Mouse (Mus musculus): ENCODE data around the gene Dhrs1. TPM values are rescaled to one million over a fixed set of nuclear protein-coding genes. Genes with fewer than 3 reads are reported as not detected.
"Not testable (repeated sequence)": the region's sequence is repeated elsewhere in the genome, so short reads cannot be mapped to it uniquely, and the experiment has no call there.

The Dhrs1 gene
- polyA plus RNA-seq, 1 experiment from 2014 or later = 87.3 TPM

- peak; percentile 23 for ATAC-seq
- CTCF ChIA-PET = no interaction called here
- TF ChIP-seq CTCF (IDR thresholded peaks at IDR 0.05) = no peak
- peaks cover 4% of the 10 kb centered on the region for H3K27me3 ChIP-seq
- POLR2A ChIA-PET = no interaction called here
- no peak for DNase-seq (ENCODE audit: low read depth, low spot score)
- in situ Hi-C loops (cut with MboI; ENCODE audit: low pct_unique_long_range_greater_than_20kb) = no loop called here
Measured at GRCm38 (mm10) chr14:55763166-55763565, 17.7 kb upstream of the Dhrs1 start.

GRCm38 (mm10) chr14:55762001-55762821, 16.7 kb upstream of the Dhrs1 start:
- no peak for TF ChIP-seq CTCF (IDR thresholded peaks at IDR 0.05)
- DNase-seq (ENCODE audit: low read depth, low spot score) (no peak), ATAC-seq (no peak)
- in situ Hi-C loops (cut with MboI; ENCODE audit: low pct_unique_long_range_greater_than_20kb) = no loop called here
- POLR2A ChIA-PET = no interaction called here
- CTCF ChIA-PET = no interaction called here
- H3K27me3 ChIP-seq = no peaks in the 10 kb centered on the region

GRCm38 (mm10) chr14:55761163-55761562, 15.7 kb upstream of the Dhrs1 start, which contains the start of gene Ltb4r2:
TSS of gene Ltb4r2 (plus strand) at chr14:55761428.
- in situ Hi-C loops (cut with MboI; ENCODE audit: low pct_unique_long_range_greater_than_20kb) = no loop called here
- ATAC-seq (no peak), DNase-seq (ENCODE audit: low read depth, low spot score) (no peak)
- no peaks in the 10 kb centered on the region for H3K27me3 ChIP-seq
- CTCF ChIA-PET = interaction anchor here (0.8 to 1.9 kb wide), 3 partner anchors 10 to 77 kb away, joined by 3 to 5 read pairs (median 3); no protein-coding TSS in a partner anchor
- POLR2A ChIA-PET = no interaction called here
- no peak for TF ChIP-seq CTCF (IDR thresholded peaks at IDR 0.05)

GRCm38 (mm10) chr14:55760156-55760555, 14.7 kb upstream of the Dhrs1 start:
- ATAC-seq; H3K27me3 ChIP-seq; DNase-seq (ENCODE audit: low read depth, low spot score); in situ Hi-C loops (cut with MboI; ENCODE audit: low pct_unique_long_range_greater_than_20kb): not testable (repeated sequence)
- POLR2A ChIA-PET = interaction anchor here (0.7 kb wide), 1 partner anchor 94 kb away, joined by 3 read pairs; no protein-coding TSS in a partner anchor
- CTCF ChIA-PET = interaction anchor here (0.6 to 1.9 kb wide), 4 partner anchors 16 to 76 kb away, joined by 3 to 5 read pairs (median 3); no protein-coding TSS in a partner anchor

GRCm38 (mm10) chr14:55758363-55758784, 12.9 kb upstream of the Dhrs1 start, which contains the start of gene Cideb:
TSS of gene Cideb (minus strand) at chr14:55758458.
- no peak for TF ChIP-seq CTCF (IDR thresholded peaks at IDR 0.05)
- H3K27me3 ChIP-seq = no peaks in the 10 kb centered on the region
- DNase-seq (ENCODE audit: low read depth, low spot score) (no peak), ATAC-seq (peak; percentile 59)
- CTCF ChIA-PET = interaction anchor here (1.0 kb wide), 1 partner anchor 14 kb away, joined by 3 read pairs; no protein-coding TSS in a partner anchor
- in situ Hi-C loops (cut with MboI; ENCODE audit: low pct_unique_long_range_greater_than_20kb) = no loop called here
- POLR2A ChIA-PET = no interaction called here

- DNase-seq (ENCODE audit: low read depth, low spot score) (no peak), ATAC-seq (no peak)
- in situ Hi-C loops (cut with MboI; ENCODE audit: low pct_unique_long_range_greater_than_20kb) = no loop called here
- ChIA-PET POLR2A (no interaction called here), CTCF (interaction anchor here (1.0 to 1.6 kb wide), 2 partner anchors 9 to 13 kb away, joined by 3 read pairs; no protein-coding TSS in a partner anchor)
- TF ChIP-seq CTCF (IDR thresholded peaks at IDR 0.05) = no peak
- H3K27me3 ChIP-seq = no peaks in the 10 kb centered on the region
Measured at GRCm38 (mm10) chr14:55757566-55757965, 12.1 kb upstream of the Dhrs1 start.

GRCm38 (mm10) chr14:55747051-55747847, 1.8 kb upstream of the Dhrs1 start:
- no peaks in the 10 kb centered on the region for H3K27me3 ChIP-seq
- no peak for TF ChIP-seq CTCF (IDR thresholded peaks at IDR 0.05)
- POLR2A ChIA-PET = no interaction called here
- CTCF ChIA-PET = interaction anchor here (8.2 kb wide), 1 partner anchor 64 kb away, joined by 80 read pairs; the partner anchor contains the start of gene Tinf2
- in situ Hi-C loops (cut with MboI; ENCODE audit: low pct_unique_long_range_greater_than_20kb) = no loop called here
- ATAC-seq = no peak
- no peak for DNase-seq (ENCODE audit: low read depth, low spot score)

GRCm38 (mm10) chr14:55745861-55746237, 359 bp upstream of the Dhrs1 start:
- in situ Hi-C loops (cut with MboI; ENCODE audit: low pct_unique_long_range_greater_than_20kb) = no loop called here
- DNase-seq (ENCODE audit: low read depth, low spot score) (no peak), ATAC-seq (peak; percentile 31)
- POLR2A ChIA-PET = interaction anchor here (2.6 kb wide), 1 partner anchor 64 kb away, joined by 14 read pairs; the partner anchor contains the start of gene Tinf2
- H3K27me3 ChIP-seq = no peaks in the 10 kb centered on the region
- CTCF ChIA-PET = interaction anchor here (8.2 kb wide), 1 partner anchor 63 kb away, joined by 80 read pairs; the partner anchor contains the start of gene Tinf2
- no peak for TF ChIP-seq CTCF (IDR thresholded peaks at IDR 0.05)

- ATAC-seq = peak; percentile 68
- no peaks in the 10 kb centered on the region for H3K27me3 ChIP-seq
- CTCF ChIA-PET = interaction anchor here (0.7 to 8.2 kb wide), 11 partner anchors 8 to 84 kb away, joined by 3 to 80 read pairs (median 5); partner anchors contain the start of genes Cideb, Ltb4r2, Mdp1 and Rabggta
- TF ChIP-seq CTCF (IDR thresholded peaks at IDR 0.05) = no peak
- in situ Hi-C loops (cut with MboI; ENCODE audit: low pct_unique_long_range_greater_than_20kb) = loop anchor here (5.0 kb wide), 1 partner anchor 61 kb away; the partner anchor contains the start of gene Tinf2
- no peak for DNase-seq (ENCODE audit: low read depth, low spot score)
- POLR2A ChIA-PET = no interaction called here
Measured at GRCm38 (mm10) chr14:55743711-55744110, 1.8 kb downstream of the Dhrs1 start.

GRCm38 (mm10) chr14:55737086-55737687, 8.3 kb downstream of the Dhrs1 start:
- no peak for DNase-seq (ENCODE audit: low read depth, low spot score)
- no peak for TF ChIP-seq CTCF (IDR thresholded peaks at IDR 0.05)
- ChIA-PET CTCF (interaction anchor here (0.8 to 1.2 kb wide), 3 partner anchors 12 to 55 kb away, joined by 3 read pairs; partner anchors contain the start of genes Rabggta and Tinf2), POLR2A (no interaction called here)
- in situ Hi-C loops (cut with MboI; ENCODE audit: low pct_unique_long_range_greater_than_20kb) = no loop called here
- H3K27me3 ChIP-seq = no peaks in the 10 kb centered on the region
- ATAC-seq = no peak

Data from Patski (cell line).